Mouse (Mus musculus) leukemia stem cell, adult 10-12 weeks (primary cell): Measurements from ENCODE around the gene Pxk. TPM values are rescaled to one million over a fixed set of nuclear protein-coding genes. Genes with fewer than 3 reads are reported as not detected.

Experiments
- polyA plus RNA-seq: library from polyadenylated mRNA; stranded (reverse); fragments of >175 nt; gene quantifications from 2 replicates; pipeline ENCODE4 v1.2.3, GENCODE M21; 2012; ENCODE audit warnings: low replicate concordance

Pxk gene
- polyA plus RNA-seq = 9.4 and 11.5 TPM in 2 replicates

DNA sequence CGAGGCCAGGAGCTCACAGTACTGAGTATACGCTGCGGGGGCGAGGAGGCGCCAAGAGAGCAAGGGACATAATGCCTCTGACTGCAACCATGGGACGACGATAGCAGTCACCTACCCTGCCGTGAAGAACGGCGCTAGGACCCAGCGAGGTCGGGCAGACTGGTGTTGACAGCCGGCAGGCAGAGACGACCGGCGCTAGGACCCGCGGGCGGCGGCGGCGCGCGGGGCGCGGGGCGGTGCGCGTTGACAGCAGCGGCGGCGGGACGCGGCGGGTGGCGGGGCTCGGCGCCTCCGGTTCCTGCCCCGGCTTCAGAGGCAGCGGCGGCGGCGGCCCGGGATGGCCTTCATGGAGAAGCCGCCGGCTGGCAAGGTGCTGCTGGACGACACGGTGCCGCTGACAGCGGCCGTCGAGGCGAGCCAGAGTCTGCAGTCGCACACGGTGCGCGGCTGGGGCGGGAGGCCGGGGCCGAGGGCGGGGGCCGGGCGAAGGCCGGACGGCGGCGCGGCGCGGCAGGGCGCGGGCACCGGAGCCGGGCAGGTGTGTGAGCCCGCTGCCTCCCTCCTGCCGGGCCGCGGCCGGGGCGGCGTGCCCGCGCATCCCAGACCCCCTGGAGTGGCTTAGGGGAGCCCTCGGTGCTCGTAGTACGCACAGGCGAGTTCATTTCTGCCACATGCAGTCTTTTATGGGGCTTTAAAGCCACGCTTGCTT lies at the start of gene Pxk:
Gene Pxk, plus strand, starts transcription at position 234 of the 709 bp plus-strand sequence.

DNA sequence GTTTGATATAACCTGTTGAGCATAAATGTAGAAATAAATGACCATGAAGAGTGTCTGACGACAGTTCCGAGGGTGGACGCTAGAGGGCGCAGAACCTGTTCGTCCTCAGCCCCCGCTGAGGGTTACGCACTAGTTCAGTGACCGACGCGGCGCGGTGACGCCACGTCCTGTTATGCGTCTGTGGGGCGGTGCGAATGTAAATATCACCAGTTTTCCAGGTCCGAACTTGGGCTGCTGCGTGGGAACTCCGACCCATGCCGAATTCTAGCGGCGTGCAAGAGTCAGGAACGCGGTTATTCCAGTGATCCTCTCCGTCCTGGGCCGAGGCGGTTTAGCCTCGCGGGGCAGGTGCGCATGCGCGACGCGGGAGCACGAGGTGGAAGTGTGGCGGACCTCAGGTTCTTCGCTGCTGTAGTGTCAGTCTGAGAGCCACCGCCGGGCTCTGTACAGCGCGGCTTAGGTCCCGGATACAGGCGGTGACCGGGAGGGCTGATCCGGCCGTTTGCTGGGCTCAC lies 17.8 kb upstream of the Pxk start, which contains the start of gene Rpp14:
Gene Rpp14, plus strand, starts transcription at position 203 of the 515 bp plus-strand sequence.

DNA sequence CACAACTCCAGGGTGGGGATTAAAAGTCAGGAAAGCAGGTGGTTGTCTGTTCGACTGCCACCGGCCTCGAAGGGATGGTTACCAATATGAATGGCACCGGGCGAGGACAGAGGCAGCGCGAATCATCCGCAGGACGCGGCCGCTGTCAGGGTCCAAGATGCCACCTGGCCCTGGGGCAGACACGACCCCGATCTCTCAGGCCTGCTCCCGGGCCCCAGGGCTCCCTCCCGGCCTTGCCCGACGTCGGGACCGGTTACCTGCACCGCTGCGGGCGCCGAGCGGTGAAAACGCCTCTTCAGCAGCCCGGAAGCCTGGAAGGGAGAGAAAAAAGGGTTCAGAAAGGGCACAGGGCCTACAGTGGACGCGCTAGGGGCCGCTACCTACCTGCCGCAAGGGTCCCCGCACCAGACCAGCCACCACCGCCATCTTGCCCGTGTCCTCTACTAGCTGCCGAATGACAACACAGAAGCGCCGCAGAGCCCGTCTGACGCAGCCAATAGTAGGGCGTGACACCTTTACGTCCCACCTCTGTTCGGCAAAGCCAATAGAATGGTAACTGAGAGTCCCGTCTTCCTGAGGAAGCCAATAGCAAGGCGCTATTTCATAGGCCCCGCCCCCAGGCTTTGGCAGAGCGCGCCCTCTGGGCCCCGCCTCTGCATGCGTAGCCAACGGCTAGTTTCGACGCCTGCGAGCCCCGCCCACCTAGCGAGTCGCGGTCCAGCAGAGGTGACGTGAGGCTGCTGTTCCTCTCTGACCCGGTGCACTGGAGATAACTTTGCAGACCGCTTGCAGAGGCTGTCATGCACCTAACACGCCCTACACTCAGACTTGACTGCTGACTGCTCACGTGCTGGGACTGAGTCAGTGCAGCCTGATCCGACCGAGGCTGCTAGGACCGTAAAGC lies 74.7 kb downstream of the Pxk start, which contains the start of gene Pdhb:
Gene Pdhb, minus strand, starts transcription at position 519 of the 904 bp plus-strand sequence.

DNA sequence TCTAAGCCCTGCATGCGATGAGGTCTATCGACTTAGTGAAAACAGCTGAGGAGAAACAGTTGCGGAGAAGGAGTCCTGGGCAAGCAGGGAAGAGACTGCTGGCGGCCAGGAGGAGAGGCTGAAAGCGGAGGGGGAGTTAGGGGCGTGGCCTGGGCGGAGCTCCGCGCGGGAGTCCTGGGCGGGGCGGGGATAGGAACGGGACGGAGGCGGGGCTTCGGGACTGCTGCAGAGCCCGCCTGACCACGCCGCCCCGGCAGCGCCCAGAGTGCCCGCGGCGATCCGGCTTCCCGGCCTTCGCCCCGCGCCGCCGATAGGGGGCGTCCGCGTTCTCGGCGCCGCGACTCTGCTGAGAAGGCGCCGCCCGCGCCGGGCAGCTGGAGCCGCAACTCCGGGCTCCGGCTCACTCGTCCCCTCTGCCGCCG lies 115.8 kb downstream of the Pxk start, which contains the start of gene Kctd6:
Gene Kctd6, plus strand, starts transcription at position 338 of the 422 bp plus-strand sequence.

Other genes starting within 250 kb of the Pxk start
- not detected in 2 replicates for gene Gm45521, start 140.9 kb upstream of the Pxk start, polyA plus RNA-seq
- 0.66 and 1.1 TPM in 2 replicates for gene Dnase1l3, start 103.6 kb upstream of the Pxk start, polyA plus RNA-seq
- gene Abhd6, start 95.3 kb upstream of the Pxk start, polyA plus RNA-seq = 0.26 and 0.28 TPM in 2 replicates
- gene Rpp14, start 17.8 kb upstream of the Pxk start, polyA plus RNA-seq = 0.48 and 3.1 TPM in 2 replicates
- gene Pdhb, start 74.8 kb downstream of the Pxk start, polyA plus RNA-seq = 22.3 and 31.4 TPM in 2 replicates
- gene Kctd6, start 115.9 kb downstream of the Pxk start, polyA plus RNA-seq = 1.1 and 1.2 TPM in 2 replicates
- gene Acox2, start 161.1 kb downstream of the Pxk start, polyA plus RNA-seq = not detected in 2 replicates
- not detected in 2 replicates for gene Fam107a, start 219.8 kb downstream of the Pxk start, polyA plus RNA-seq